Mouse (Mus musculus) liver, embryonic 11.5 days (tissue): Measurements from ENCODE around the gene Snrnp40. TPM values are rescaled to one million over a fixed set of nuclear protein-coding genes. Genes with fewer than 3 reads are reported as not detected.
A peak's percentile ranks its signal among the peaks of the same experiment; 100 is the strongest.

Experiments
- ATAC-seq: fragments of 200-750 bp; cut with Nextera tagmentation; replicated peaks from 2 replicates; pipeline ENCODE4 v1.8.0; 2017; ENCODE audit warnings: moderate number of reproducible peaks, mild to moderate bottlenecking, moderate TSS enrichment, moderate library complexity; ENCODE audit not compliant: low FRiP score
- DNase-seq: peaks from one replicate; pipeline ENCODE4 v3.0.0-alpha.2; 2017; ENCODE audit warnings: low spot score
- H3K27ac ChIP-seq: fragments of 300-500 bp; sonication (generic); 2 replicates; pipeline ENCODE4 v1.5.1; 2014; ENCODE audit warnings: mild to moderate bottlenecking, low read depth, low read length, control low read depth
- H3K27me3 ChIP-seq: fragments of 300-500 bp; sonication (generic); replicated peaks from 2 replicates; pipeline ENCODE4 v1.6.1; 2014; ENCODE audit warnings: low read length, mixed read lengths; ENCODE audit not compliant: control insufficient read depth, insufficient read depth
- H3K36me3 ChIP-seq: fragments of 300-500 bp; sonication (generic); 2 replicates; pipeline ENCODE4 v1.6.1; 2014; ENCODE audit warnings: mild to moderate bottlenecking, low read length, moderate library complexity, mixed read lengths; ENCODE audit not compliant: control insufficient read depth, insufficient read depth
- H3K4me1 ChIP-seq: fragments of 300-500 bp; sonication (generic); replicated peaks from 2 replicates; pipeline ENCODE4 v1.6.1; 2014; ENCODE audit warnings: low read length, mixed read lengths; ENCODE audit not compliant: control insufficient read depth, insufficient read depth
- H3K4me2 ChIP-seq: fragments of 300-500 bp; sonication (generic); 2 replicates; pipeline ENCODE4 v1.6.1; 2014; ENCODE audit warnings: mild to moderate bottlenecking, control low read depth, moderate library complexity
- H3K4me3 ChIP-seq: fragments of 300-500 bp; sonication (generic); 2 replicates; pipeline ENCODE4 v1.5.1; 2014; ENCODE audit warnings: low read depth, low read length, control low read depth
- H3K9ac ChIP-seq: fragments of 300-500 bp; sonication (generic); 2 replicates; pipeline ENCODE4 v1.6.1; 2014; ENCODE audit warnings: low read depth, low read length, control low read depth
- H3K9me3 ChIP-seq: fragments of 300-500 bp; sonication (generic); 2 replicates; pipeline ENCODE4 v1.6.1; 2016; ENCODE audit warnings: low read length, inconsistent platforms, mixed read lengths; ENCODE audit not compliant: control insufficient read depth
- WGBS: fragments of 180-500 bp; shearing (Covaris S2); extraction: QIAGEN DNeasy Blood & Tissue Kit; methylation state at CpG from one replicate; pipeline ENCODE4 v1.1.7; 2014; 5-methylcytosine and 5-hydroxymethylcytosine counted together
- polyA plus RNA-seq: library from polyadenylated mRNA; unstranded; fragments of >200 nt; fragmentation: Nextera tagmentation; extraction: Ambion mirVana; gene quantifications from 2 replicates; pipeline ENCODE4 v1.2.1, GENCODE M21; 2014

Gene Snrnp40
- 151 and 170 TPM in 2 replicates for polyA plus RNA-seq

DNA sequence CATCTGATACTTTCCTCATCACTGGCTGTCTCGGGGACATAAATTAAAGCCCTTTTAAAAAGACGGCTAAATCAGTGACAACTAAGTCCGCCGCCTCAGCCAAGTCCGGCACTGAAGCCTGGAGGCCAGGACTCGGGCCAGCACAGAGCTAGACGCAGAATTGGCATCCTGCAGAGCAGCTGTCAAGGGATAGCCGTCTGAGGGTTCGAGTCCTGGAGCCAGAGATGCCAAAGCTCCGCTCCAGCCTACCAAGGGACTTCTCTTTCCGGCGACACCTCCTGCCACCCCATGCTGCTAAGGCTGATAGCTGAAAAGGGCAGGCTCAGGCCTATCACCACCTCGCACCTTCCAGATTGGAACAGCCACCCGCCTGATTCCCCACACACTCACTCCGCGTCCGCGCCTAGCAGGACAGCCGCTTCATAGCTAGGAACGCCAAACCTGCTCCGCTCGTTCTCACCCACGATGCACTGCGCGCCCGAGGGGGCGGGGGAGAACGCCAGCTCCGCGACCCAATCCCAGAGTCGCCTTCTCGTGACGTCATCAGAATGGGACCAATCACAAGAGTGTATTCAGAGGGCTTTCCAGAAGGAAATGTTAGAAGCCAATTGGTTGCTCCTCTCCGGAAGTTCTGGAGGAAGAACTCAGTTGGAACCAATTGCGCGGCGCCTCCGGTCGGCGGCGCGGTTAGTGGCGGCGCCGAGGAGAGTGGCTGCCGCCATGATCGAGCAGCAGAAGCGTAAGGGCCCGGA, at the start of gene Snrnp40, which contains the start of gene Zcchc17:
TSS of gene Snrnp40 (plus strand) at position 647 of the 752 bp plus-strand sequence.
TSS of gene Zcchc17 (minus strand) at position 458 of the 752 bp plus-strand sequence.
- H3K27ac ChIP-seq, result peak within 1 kb of the TSS; percentile 78
- no peaks in the 10 kb centered on the region for H3K9me3 ChIP-seq
- peak within 1 kb of the TSS; percentile 89 for H3K9ac ChIP-seq
- peak within 1 kb of the TSS; percentile 89 for H3K4me2 ChIP-seq
- 1% methylated on average over 49 of the region's 49 CpGs for WGBS
- DNase-seq (peak; percentile 97), ATAC-seq (peak; percentile 97)
- peak within 1 kb of the TSS; percentile 95 for H3K4me3 ChIP-seq
- no peaks in the 10 kb centered on the region for H3K27me3 ChIP-seq
- peaks cover 12% of the 10 kb centered on the region for H3K36me3 ChIP-seq
- peaks cover 15% of the 10 kb centered on the region for H3K4me1 ChIP-seq

DNA sequence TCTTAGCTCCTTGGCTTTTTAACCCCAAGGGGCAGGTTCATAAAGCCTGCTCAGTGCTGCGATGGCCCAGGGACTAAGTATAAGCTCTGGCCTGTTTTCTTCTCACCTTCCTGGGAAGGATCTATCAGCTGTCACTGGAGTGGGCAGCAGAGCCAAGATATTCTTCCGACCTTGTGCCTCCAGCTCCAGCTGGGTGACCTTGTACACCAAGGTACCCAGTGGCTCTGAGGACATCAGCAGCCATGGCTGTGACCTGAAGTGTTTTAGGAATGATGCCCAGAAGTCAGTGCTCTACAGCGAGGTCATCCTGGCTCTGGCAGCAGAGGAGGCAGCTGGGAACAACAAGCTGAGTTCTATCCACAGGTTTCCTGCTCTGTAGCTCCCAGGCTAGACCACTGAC, 47.4 kb upstream of the Snrnp40 start:
- peaks cover 9% of the 10 kb centered on the region; the same call in 1 of the 2 replicates for H3K36me3 ChIP-seq
- no peak overlapping the region for H3K27ac ChIP-seq
- WGBS, result 79% methylated on average over 3 of the region's 3 CpGs
- H3K9me3 ChIP-seq, result no peaks in the 10 kb centered on the region
- no peak overlapping the region for H3K9ac ChIP-seq
- no peak overlapping the region for H3K4me3 ChIP-seq
- no peak for DNase-seq
- peaks cover 29% of the 10 kb centered on the region for H3K27me3 ChIP-seq
- no peak for ATAC-seq
- no peak overlapping the region for H3K4me2 ChIP-seq
- peaks cover 12% of the 10 kb centered on the region for H3K4me1 ChIP-seq

DNA sequence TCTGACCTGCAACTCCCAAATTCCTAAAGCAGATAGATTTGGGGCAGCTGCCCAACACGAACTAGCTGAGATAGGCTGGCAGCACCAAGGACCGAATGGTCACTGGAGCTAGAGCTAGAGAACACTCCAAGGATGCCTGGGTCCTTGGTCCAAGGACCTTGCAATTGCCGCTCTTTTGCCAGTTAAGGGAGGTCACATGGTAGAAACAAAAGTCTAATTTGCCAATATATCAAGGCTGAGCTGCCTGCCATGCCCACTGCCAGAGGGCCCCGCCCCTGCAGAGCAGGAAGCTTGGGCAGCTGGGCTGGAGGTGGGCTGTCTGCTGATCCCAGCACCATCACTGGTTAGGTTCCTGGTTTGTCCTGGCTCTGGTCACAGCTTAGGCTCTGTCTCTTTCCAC, 46.4 kb upstream of the Snrnp40 start:
- 88% methylated on average over 4 of the region's 4 CpGs for WGBS
- no peak overlapping the region for H3K4me3 ChIP-seq
- peaks cover 19% of the 10 kb centered on the region for H3K27me3 ChIP-seq
- H3K9me3 ChIP-seq, result no peaks in the 10 kb centered on the region
- peaks cover 3% of the 10 kb centered on the region; the same call in 1 of the 2 replicates for H3K4me1 ChIP-seq
- peaks cover 9% of the 10 kb centered on the region; the same call in 1 of the 2 replicates for H3K36me3 ChIP-seq
- H3K4me2 ChIP-seq, result no peak overlapping the region
- DNase-seq, result no peak
- no peak for ATAC-seq
- H3K27ac ChIP-seq, result no peak overlapping the region
- H3K9ac ChIP-seq, result no peak overlapping the region

DNA sequence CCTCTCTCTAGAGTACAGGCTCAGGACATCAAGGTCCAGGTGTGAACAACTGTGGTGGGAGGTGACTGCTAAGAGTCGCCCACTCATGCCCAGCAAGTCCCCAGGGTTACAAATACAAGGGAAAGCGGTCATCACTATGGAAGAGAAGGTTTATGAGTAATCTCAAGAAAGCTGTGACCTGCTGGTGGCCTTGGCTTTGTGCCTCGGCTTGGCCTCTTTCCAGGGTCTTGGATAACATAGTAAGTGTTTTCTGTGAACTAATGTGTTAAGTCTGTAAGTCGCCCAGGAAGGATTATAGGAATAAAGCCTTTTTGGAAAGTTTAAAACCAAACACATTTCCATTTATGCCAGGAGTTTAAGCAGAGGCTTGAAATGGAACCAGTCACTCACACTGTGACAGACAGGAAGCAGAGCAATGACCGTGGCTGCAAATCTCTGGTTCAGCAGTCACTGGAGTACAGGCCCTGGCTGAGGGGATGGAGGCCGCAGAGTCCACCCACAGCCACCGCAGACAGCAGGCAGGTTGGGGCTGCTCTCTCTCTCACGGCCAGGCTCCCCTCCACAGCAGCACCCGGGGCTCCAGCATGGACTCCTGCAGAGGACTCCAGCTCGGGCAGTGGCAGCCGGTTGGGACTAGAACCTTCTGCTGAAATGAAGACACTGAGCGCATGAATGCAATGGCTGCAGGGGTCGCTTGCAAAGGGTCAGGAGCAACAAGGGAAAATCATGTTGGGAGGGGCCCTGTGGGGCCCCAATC, 44.0 kb upstream of the Snrnp40 start:
- Histone ChIP-seq H3K4me1 (no peaks in the 10 kb centered on the region), H3K9ac (no peak overlapping the region), H3K4me3 (no peak overlapping the region), H3K27ac (no peak overlapping the region), H3K36me3 (peaks cover 9% of the 10 kb centered on the region; the same call in 1 of the 2 replicates), H3K4me2 (no peak overlapping the region), H3K9me3 (no peaks in the 10 kb centered on the region), H3K27me3 (no peaks in the 10 kb centered on the region)
- ATAC-seq (no peak), DNase-seq (no peak)
- WGBS, result 83% methylated on average over 13 of the region's 13 CpGs

DNA sequence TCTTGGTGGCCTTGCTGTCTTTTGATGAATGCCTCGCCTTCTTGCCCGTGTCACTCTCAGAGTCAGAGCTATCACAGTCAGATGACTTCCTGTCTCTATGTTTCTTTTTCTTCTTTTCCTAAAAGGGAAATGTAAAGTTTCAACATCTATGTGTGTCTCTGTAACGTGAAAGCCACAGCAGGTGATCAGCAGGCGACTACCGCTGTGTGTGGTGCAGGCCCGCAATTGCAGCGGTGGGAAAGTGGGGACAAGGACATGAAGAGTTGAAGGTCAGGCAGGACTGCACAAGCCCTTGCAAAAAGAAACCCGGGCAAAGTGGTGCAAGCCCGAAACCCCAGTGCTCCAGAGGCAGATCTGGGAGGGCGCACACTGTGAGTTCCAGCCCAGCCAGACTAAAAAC, 43.2 kb upstream of the Snrnp40 start:
- Histone ChIP-seq H3K4me1 (peaks cover 2% of the 10 kb centered on the region), H3K9ac (no peak overlapping the region), H3K36me3 (peaks cover 11% of the 10 kb centered on the region; the same call in 1 of the 2 replicates), H3K27me3 (no peaks in the 10 kb centered on the region), H3K4me2 (no peak overlapping the region), H3K9me3 (no peaks in the 10 kb centered on the region), H3K27ac (no peak overlapping the region), H3K4me3 (no peak overlapping the region)
- WGBS, result 84% methylated on average over 10 of the region's 10 CpGs
- ATAC-seq (no peak), DNase-seq (no peak)

DNA sequence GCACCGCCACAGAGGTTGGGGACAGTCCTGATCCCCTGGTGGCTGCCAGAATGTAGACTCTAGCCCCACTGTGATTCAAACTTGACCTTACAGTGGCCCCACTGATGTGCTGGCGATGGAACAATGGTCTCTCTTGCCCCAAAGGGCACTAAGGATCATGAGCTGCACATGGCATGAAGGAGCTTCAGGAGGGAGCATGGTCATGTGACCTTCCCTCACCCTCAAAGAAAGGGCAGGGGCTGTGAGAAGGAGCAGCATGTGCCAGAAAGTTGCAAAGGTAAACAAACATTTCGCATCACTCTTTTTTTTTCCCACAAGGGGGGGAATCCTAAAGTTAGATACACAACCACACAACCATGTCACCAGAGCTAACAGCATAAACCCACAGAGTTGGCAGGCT, 41.8 kb upstream of the Snrnp40 start:
- H3K4me2 ChIP-seq, result no peak overlapping the region
- no peak overlapping the region for H3K4me3 ChIP-seq
- 75% methylated on average over 3 of the region's 3 CpGs for WGBS
- H3K36me3 ChIP-seq, result peaks cover 14% of the 10 kb centered on the region
- H3K4me1 ChIP-seq, result peaks cover 6% of the 10 kb centered on the region
- no peak for DNase-seq
- ATAC-seq, result no peak
- no peaks in the 10 kb centered on the region for H3K27me3 ChIP-seq
- H3K27ac ChIP-seq, result no peak overlapping the region
- no peak overlapping the region for H3K9ac ChIP-seq
- no peaks in the 10 kb centered on the region for H3K9me3 ChIP-seq

DNA sequence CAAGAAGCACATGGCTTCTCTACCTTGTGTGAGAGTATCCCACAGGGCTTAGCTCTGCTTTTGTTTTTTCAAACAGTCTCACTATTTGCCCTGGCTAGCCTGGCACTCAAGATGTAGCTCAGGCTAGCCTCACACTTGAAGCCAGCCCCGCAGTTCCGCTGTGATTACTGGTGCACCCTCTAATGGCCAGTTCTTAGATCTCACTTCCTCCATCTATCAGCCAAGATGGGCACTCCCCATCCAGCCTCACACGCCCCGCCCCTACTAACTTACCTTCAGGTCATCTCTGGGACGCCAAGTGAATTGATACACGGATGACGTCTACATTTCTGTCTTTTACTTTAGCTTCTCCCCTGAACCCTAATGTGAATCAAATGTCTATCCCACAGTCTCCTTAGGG, 40.4 kb upstream of the Snrnp40 start:
- Histone ChIP-seq H3K9me3 (no peaks in the 10 kb centered on the region), H3K4me2 (no peak overlapping the region), H3K36me3 (peaks cover 21% of the 10 kb centered on the region), H3K27me3 (no peaks in the 10 kb centered on the region), H3K4me1 (peaks cover 6% of the 10 kb centered on the region), H3K4me3 (no peak overlapping the region), H3K27ac (no peak overlapping the region), H3K9ac (no peak overlapping the region)
- DNase-seq, result no peak
- 82% methylated on average over 7 of the region's 7 CpGs for WGBS
- no peak for ATAC-seq

DNA sequence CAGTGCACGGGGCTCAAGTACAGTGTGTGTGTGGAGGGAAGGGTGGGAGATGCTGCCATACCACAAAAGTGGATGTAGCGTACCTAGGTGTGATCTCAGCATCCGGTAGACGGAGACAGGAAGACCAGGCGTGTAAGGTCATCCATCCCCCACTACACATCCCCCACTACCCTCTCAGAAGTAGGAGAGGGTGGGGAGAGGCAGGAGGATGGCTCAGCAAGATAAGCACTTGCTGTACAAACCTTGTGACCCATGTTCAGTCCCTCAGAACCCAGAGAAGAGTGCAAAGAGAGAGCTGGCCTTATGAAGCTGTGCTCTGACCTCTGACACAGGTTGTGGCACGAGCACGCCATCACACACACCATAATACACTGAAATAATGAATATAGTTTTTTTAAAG, 38.3 kb upstream of the Snrnp40 start:
- no peak overlapping the region for H3K27ac ChIP-seq
- H3K9ac ChIP-seq, result peak overlapping the region; percentile 30; the same call in 1 of the 2 replicates
- 80% methylated on average over 7 of the region's 7 CpGs for WGBS
- H3K36me3 ChIP-seq, result peaks cover 25% of the 10 kb centered on the region
- no peaks in the 10 kb centered on the region for H3K27me3 ChIP-seq
- no peak overlapping the region for H3K4me3 ChIP-seq
- H3K4me2 ChIP-seq, result no peak overlapping the region
- peaks cover 6% of the 10 kb centered on the region for H3K4me1 ChIP-seq
- DNase-seq (no peak), ATAC-seq (peak; percentile 76)
- H3K9me3 ChIP-seq, result no peaks in the 10 kb centered on the region
